Mouse (Mus musculus): ENCODE data around the gene Traf3. TPM values are rescaled to one million over a fixed set of nuclear protein-coding genes. Genes with fewer than 3 reads are reported as not detected.

The Traf3 gene
- polyA plus RNA-seq, 1 experiment from 2014 or later: 19.9 TPM

DNA sequence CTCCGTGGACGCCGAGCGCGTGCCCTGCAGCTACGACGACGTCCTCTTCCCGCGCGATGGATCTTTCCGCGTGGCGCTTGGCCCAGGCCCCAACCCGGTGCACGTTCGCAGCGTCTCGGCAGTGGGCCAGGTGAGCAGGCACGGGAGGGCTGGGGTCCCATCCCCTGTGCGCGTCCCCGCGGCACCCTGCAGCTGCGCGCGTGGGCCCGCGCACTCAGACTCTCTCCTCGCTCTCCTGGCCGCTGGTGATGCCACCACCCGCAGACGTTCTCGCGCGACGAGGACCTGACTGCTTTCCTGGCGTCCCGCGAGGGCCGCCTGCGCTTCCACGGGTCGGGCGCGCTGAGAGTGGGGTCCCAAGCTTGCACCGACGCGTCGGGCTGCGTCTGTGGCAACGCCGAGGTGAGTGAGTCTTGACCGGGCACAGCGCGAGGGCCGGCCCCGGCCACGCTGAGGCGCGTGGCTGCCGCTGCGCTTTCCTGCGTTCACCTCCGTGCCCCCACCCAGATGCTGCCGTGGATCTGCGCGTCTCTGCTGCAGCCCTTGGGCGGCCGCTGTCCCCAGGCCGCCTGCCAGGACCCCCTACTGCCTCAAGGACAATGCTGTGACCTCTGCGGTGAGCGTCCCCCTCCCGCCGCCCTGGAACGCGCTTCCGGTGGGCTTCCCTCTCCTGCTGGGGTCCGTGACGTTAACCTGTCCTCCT, 108.4 kb downstream of the Traf3 start:
- ChIA-PET POLR2A (no interaction called here), CTCF (no interaction called here)
- H3K27me3 ChIP-seq: no peaks in the 10 kb centered on the region
- no peak for ATAC-seq
- TF ChIP-seq CTCF (IDR thresholded peaks at IDR 0.05): no peak
- in situ Hi-C loops (cut with MboI; ENCODE audit: low pct_unique_long_range_greater_than_20kb): loop anchor here (5.0 to 10.0 kb wide), 2 partner anchors 143 to 230 kb away; partner anchors contain the start of gene Exoc3l4
- no peak for DNase-seq (ENCODE audit: low read depth, low spot score)

DNA sequence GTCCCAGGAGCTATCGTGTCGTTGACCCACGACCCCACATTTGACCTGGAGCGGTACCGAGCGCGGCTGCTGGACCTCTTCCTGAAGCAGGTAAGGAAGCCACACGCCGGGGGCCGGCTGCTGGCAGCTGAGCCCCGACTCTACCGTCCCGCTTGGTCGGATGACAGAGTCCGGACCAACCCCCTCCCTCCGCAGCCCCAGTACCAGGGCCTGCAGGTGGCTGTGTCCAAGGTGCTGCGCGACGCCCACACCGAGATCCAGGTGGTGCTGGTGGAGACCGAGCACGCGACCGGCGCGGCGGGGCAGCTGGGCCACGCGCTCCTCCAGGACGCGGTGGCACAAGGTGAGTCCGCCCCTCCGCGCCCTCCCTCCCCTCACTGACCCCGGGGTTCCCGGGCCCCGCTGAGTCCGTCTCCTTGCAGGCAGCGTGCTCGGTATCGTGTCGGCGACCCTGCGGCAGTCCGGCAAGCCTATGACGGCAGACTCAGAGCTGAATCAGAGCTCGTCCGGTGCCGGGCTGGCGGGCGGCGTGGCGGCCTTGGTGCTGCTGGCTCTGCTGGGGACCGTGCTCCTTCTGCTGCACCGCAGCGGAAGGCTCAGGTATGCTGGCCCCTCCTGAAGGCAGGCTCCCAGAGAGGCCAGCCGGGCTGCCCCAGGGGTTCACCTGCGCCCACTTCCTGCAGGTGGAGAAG, 109.1 kb downstream of the Traf3 start:
- ATAC-seq (no peak), DNase-seq (ENCODE audit: low read depth, low spot score) (no peak)
- in situ Hi-C loops (cut with MboI; ENCODE audit: low pct_unique_long_range_greater_than_20kb): loop anchor here (10.0 kb wide), 1 partner anchor 230 kb away; no protein-coding TSS in a partner anchor
- ChIA-PET CTCF (no interaction called here), POLR2A (no interaction called here)
- no peak for TF ChIP-seq CTCF (IDR thresholded peaks at IDR 0.05)
- H3K27me3 ChIP-seq: no peaks in the 10 kb centered on the region

DNA sequence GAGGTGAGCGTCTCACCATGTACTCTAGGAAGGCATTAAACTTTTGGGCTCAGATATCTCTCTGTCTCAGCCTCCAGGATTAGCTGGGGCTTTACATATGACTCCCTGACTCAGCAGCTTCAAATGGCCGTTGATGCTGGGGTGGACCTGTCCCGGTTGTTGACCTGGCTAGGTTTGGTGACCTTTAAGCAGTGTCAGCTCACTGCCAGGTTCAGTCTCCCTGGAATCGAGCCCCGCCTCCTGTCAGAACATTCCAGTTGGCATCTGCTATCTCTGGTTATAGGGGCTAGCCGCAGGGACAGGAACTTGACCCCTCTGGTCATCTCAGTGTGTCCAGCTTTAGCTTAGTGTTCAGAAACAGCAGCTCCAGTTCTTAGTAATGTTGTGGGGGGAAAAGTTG, 110.2 kb downstream of the Traf3 start:
- CTCF ChIA-PET: no interaction called here
- H3K27me3 ChIP-seq: no peaks in the 10 kb centered on the region
- TF ChIP-seq CTCF (IDR thresholded peaks at IDR 0.05): no peak
- POLR2A ChIA-PET: no interaction called here
- no peak for ATAC-seq
- in situ Hi-C loops (cut with MboI; ENCODE audit: low pct_unique_long_range_greater_than_20kb): loop anchor here (10.0 kb wide), 1 partner anchor 228 kb away; no protein-coding TSS in a partner anchor
- no peak for DNase-seq (ENCODE audit: low read depth, low spot score)

DNA sequence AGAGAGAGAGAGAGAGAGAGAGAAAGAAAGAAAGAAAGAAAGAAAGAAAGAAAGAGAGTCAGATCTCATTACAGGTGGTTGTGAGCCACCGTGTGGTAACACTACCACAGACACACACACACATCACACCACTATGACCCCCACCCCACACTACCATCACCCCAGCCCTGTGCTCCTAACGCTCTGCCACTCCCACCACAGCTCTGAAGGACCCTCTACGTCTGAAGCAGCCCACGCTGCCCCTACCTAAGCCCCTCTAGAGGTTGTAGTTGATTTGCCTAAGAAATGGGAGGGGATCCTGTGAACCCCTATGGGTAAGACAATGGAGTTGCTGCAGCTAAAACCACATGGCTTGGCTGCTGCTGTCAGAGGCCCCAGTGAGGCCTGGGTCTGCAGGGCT, 117.4 kb downstream of the Traf3 start:
- in situ Hi-C loops (cut with MboI; ENCODE audit: low pct_unique_long_range_greater_than_20kb): no loop called here
- POLR2A ChIA-PET: interaction anchor here (0.6 kb wide), 1 partner anchor 209 kb away, joined by 6 read pairs; no protein-coding TSS in a partner anchor
- H3K27me3 ChIP-seq: no peaks in the 10 kb centered on the region
- no peak for TF ChIP-seq CTCF (IDR thresholded peaks at IDR 0.05)
- ATAC-seq (no peak), DNase-seq (ENCODE audit: low read depth, low spot score) (no peak)
- CTCF ChIA-PET: no interaction called here

DNA sequence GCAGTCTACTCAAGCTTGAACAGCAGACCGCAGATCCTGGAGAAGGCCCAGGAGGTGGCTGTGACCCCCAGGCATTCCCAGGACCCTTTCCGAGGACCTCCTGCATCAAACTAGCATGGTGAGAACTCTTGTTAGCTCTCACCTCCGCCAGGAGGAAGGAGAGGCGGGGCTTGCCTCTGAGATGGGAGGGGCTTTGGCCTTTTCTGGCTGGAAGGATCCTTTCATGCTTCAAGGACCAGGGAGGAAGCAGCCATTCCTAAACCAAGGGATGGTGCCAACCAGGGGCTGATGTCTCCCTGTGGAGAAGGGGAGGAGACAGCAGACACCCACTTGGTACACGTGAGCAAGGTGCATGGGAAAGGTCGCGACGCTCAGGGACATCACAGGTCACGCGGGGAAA, 118.4 kb downstream of the Traf3 start:
- CTCF ChIA-PET: no interaction called here
- TF ChIP-seq CTCF (IDR thresholded peaks at IDR 0.05): no peak
- DNase-seq (ENCODE audit: low read depth, low spot score): no peak
- POLR2A ChIA-PET: interaction anchor here (1.1 kb wide), 1 partner anchor 18 kb away, joined by 3 read pairs; no protein-coding TSS in a partner anchor
- ATAC-seq: no peak
- in situ Hi-C loops (cut with MboI; ENCODE audit: low pct_unique_long_range_greater_than_20kb): no loop called here
- no peaks in the 10 kb centered on the region for H3K27me3 ChIP-seq

GRCm38 (mm10) chr12:111293025-111293424, 126.9 kb downstream of the Traf3 start:
- CTCF ChIA-PET: no interaction called here
- no peak for TF ChIP-seq CTCF (IDR thresholded peaks at IDR 0.05)
- no peaks in the 10 kb centered on the region for H3K27me3 ChIP-seq
- in situ Hi-C loops (cut with MboI; ENCODE audit: low pct_unique_long_range_greater_than_20kb): no loop called here
- ATAC-seq: no peak
- POLR2A ChIA-PET: no interaction called here
- DNase-seq (ENCODE audit: low read depth, low spot score): no peak

DNA sequence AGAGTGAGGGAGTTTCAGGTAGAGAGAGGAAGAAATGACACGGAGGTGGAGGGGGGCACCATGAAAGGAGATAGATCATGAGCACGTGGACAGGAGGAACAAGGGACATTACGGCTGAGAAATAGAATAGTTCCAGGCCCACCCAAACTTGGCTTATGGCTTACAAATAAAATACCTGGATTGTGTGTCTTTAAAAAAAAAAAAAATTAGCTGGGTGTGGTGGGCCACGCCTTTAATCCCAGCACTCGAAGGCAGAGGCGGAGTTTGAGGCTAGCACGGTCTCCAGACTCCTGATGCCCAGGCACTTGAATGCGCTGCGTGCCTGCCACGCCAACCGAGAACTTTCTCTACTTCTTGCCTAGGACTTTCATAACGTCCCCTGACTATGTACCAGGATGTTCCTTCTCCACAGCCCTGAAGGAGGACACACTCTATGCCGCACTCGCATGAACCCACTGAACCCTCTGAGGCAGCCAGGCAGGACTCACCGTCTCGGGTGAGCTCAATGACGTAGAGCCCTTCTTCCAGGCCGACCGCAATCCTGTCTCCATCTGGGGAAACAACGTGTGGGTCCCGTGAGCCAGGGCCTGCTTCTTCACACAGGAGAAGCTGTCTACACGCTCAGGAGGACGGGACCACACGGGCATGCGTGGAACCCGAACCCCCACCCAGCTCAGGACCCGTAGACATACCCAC, 135.3 kb downstream of the Traf3 start:
- DNase-seq (ENCODE audit: low read depth, low spot score): no peak
- no peaks in the 10 kb centered on the region for H3K27me3 ChIP-seq
- no peak for TF ChIP-seq CTCF (IDR thresholded peaks at IDR 0.05)
- ChIA-PET CTCF (no interaction called here), POLR2A (no interaction called here)
- in situ Hi-C loops (cut with MboI; ENCODE audit: low pct_unique_long_range_greater_than_20kb): no loop called here
- no peak for ATAC-seq

DNA sequence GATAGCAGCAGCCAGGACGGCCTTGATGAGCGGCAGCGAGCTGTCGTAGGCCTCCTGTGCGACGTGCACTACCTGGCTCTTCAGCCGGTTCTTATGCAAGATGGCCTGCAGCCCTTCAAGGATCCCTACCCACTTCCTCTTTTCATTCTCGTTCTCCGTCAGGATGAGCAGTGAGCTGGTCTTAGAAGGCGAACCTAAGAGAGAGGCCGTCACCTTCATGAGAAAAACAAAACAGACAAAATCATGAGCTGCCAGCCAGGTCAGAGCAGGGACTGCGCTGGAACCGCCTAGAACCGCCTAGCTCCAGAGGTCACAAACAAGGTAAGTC, 135.8 kb downstream of the Traf3 start:
- CTCF ChIA-PET: no interaction called here
- in situ Hi-C loops (cut with MboI; ENCODE audit: low pct_unique_long_range_greater_than_20kb): no loop called here
- no peak for TF ChIP-seq CTCF (IDR thresholded peaks at IDR 0.05)
- no peak for DNase-seq (ENCODE audit: low read depth, low spot score)
- no peaks in the 10 kb centered on the region for H3K27me3 ChIP-seq
- no peak for ATAC-seq
- POLR2A ChIA-PET: no interaction called here

DNA sequence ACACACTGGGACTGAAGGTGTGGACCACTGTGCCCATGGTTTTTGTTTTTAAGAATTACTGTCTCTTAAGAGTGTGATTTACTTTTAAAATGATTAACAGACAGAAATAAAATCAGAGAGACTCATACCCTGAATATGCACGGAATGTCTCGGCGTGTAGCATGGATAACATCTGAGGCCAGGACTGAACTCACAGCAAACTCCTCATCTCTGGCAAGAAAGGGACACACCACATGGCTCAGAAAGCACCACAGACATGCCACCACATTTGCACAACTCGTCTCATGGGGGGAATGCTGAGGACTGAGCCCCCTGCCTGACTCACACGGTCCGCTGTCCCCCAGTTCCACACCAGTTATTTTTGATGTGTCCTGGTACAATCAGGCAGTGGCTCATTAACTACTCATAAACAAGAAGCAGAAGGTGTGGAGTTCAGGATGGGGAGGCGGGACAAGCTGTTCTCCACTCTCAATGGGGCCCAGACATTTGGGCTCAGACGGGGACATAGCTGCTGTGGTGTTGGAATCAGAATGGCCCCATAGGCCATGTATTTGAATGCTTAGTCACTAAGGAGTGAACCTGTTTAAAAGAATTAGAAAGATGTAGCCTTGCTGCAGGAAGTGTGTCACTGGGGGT, 137.7 kb downstream of the Traf3 start:
- ChIA-PET CTCF (interaction anchor here (1.4 to 1.5 kb wide), 2 partner anchors 31 to 66 kb away, joined by 5 read pairs; no protein-coding TSS in a partner anchor), POLR2A (interaction anchor here (1.7 kb wide), 1 partner anchor 39 kb away, joined by 4 read pairs; no protein-coding TSS in a partner anchor)
- no peaks in the 10 kb centered on the region for H3K27me3 ChIP-seq
- DNase-seq (ENCODE audit: low read depth, low spot score) (peak; percentile 75), ATAC-seq (peak; percentile 84)
- in situ Hi-C loops (cut with MboI; ENCODE audit: low pct_unique_long_range_greater_than_20kb): no loop called here
- no peak for TF ChIP-seq CTCF (IDR thresholded peaks at IDR 0.05)

DNA sequence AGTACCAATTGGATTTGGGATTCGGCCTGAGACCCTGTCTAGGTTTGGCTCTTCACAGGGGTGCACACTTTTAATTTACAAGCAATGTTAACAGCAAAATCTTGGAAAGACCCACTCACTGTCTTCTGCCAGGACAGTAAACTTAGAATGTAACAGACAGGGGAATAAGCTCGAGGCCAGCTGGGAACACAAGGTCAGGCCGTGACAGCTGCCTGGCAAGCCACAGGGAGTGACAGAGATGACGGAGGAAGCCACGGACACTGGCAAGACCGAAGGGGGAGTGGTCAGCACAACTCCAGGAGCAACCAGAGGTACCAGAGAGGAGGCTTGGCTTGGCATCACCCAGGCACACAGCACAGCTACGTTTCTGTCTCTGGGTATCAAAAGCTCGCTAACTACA, 140.7 kb downstream of the Traf3 start:
- DNase-seq (ENCODE audit: low read depth, low spot score) (no peak), ATAC-seq (no peak)
- TF ChIP-seq CTCF (IDR thresholded peaks at IDR 0.05): no peak
- CTCF ChIA-PET: no interaction called here
- in situ Hi-C loops (cut with MboI; ENCODE audit: low pct_unique_long_range_greater_than_20kb): no loop called here
- no peaks in the 10 kb centered on the region for H3K27me3 ChIP-seq
- POLR2A ChIA-PET: no interaction called here

GRCm38 (mm10) chr12:111309256-111309655, 143.1 kb downstream of the Traf3 start:
- H3K27me3 ChIP-seq: no peaks in the 10 kb centered on the region
- CTCF ChIA-PET: no interaction called here
- POLR2A ChIA-PET: no interaction called here
- in situ Hi-C loops (cut with MboI; ENCODE audit: low pct_unique_long_range_greater_than_20kb): no loop called here
- no peak for DNase-seq (ENCODE audit: low read depth, low spot score)
- ATAC-seq: no peak
- TF ChIP-seq CTCF (IDR thresholded peaks at IDR 0.05): no peak
